Mouse (Mus musculus) forebrain, embryonic 16.5 days (tissue): ENCODE results near the gene Prkar1a. TPM values are rescaled to one million over a fixed set of nuclear protein-coding genes. Genes with fewer than 3 reads are reported as not detected.

Experiments used
- ATAC-seq: fragments of 200-750 bp; cut with Nextera tagmentation; 2 replicates; pipeline ENCODE4 v1.8.0; 2017; ENCODE audit warnings: mild to moderate bottlenecking, moderate library complexity
- H3K27ac ChIP-seq: fragments of 300-500 bp; sonication (generic); 2 replicates; pipeline ENCODE4 v1.5.1; 2014; ENCODE audit warnings: low read length, control low read depth
- H3K27me3 ChIP-seq: fragments of 300-500 bp; sonication (generic); replicated peaks from 2 replicates; pipeline ENCODE4 v1.6.1; 2014; ENCODE audit warnings: low read length; ENCODE audit not compliant: control insufficient read depth, insufficient read depth
- H3K36me3 ChIP-seq: fragments of 300-500 bp; sonication (generic); 2 replicates; pipeline ENCODE4 v1.6.1; 2014; ENCODE audit not compliant: control insufficient read depth, insufficient read depth
- H3K4me1 ChIP-seq: fragments of 300-500 bp; sonication (generic); replicated peaks from 2 replicates; pipeline ENCODE4 v1.6.1; 2014; ENCODE audit warnings: low read length; ENCODE audit not compliant: control insufficient read depth, insufficient read depth
- H3K4me2 ChIP-seq: fragments of 300-500 bp; sonication (generic); 2 replicates; pipeline ENCODE4 v1.6.1; 2014; ENCODE audit warnings: mild to moderate bottlenecking, low read length, control low read depth
- H3K4me3 ChIP-seq: fragments of 300-500 bp; sonication (generic); replicated peaks from 2 replicates; pipeline ENCODE4 v1.5.1; 2014; ENCODE audit warnings: mild to moderate bottlenecking, low read length, control low read depth
- H3K9ac ChIP-seq: fragments of 300-500 bp; sonication (generic); replicated peaks from 2 replicates; pipeline ENCODE4 v1.6.1; 2014; ENCODE audit warnings: low read depth, low read length, control low read depth
- H3K9me3 ChIP-seq: fragments of 300-500 bp; sonication (generic); 2 replicates; pipeline ENCODE4 v1.6.1; 2016; ENCODE audit warnings: low read length; ENCODE audit not compliant: control insufficient read depth
- WGBS: fragments of 180-500 bp; shearing (Covaris S2); extraction: QIAGEN DNeasy Blood & Tissue Kit; methylation state at CpG from one replicate; pipeline ENCODE4 v1.1.7; 2014; 5-methylcytosine and 5-hydroxymethylcytosine counted together
- polyA plus RNA-seq: library from polyadenylated mRNA; unstranded; fragments of >200 nt; fragmentation: Nextera tagmentation; extraction: Ambion mirVana; gene quantifications from 2 replicates; pipeline ENCODE4 v1.2.1, GENCODE M21; 2015

Prkar1a gene
- polyA plus RNA-seq, 1 experiment from 2014 or later, result 521 TPM

GRCm38 (mm10) chr11:109669149-109669708 lies 20.0 kb downstream of the Prkar1a start:
- peaks cover 24% of the 10 kb centered on the region for H3K36me3 ChIP-seq
- no peak overlapping the region for H3K4me2 ChIP-seq
- no peaks in the 10 kb centered on the region for H3K27me3 ChIP-seq
- no peak overlapping the region for H3K4me3 ChIP-seq
- H3K9ac ChIP-seq, result no peak overlapping the region
- H3K9me3 ChIP-seq, result no peaks in the 10 kb centered on the region
- 85% methylated on average over 8 of the region's 8 CpGs for WGBS
- no peak overlapping the region for H3K27ac ChIP-seq
- H3K4me1 ChIP-seq, result 0 out of 2 replicates have a peak, but pooled peaks cover 3% of the 10 kb centered on the region
- ATAC-seq, result no peak

DNA sequence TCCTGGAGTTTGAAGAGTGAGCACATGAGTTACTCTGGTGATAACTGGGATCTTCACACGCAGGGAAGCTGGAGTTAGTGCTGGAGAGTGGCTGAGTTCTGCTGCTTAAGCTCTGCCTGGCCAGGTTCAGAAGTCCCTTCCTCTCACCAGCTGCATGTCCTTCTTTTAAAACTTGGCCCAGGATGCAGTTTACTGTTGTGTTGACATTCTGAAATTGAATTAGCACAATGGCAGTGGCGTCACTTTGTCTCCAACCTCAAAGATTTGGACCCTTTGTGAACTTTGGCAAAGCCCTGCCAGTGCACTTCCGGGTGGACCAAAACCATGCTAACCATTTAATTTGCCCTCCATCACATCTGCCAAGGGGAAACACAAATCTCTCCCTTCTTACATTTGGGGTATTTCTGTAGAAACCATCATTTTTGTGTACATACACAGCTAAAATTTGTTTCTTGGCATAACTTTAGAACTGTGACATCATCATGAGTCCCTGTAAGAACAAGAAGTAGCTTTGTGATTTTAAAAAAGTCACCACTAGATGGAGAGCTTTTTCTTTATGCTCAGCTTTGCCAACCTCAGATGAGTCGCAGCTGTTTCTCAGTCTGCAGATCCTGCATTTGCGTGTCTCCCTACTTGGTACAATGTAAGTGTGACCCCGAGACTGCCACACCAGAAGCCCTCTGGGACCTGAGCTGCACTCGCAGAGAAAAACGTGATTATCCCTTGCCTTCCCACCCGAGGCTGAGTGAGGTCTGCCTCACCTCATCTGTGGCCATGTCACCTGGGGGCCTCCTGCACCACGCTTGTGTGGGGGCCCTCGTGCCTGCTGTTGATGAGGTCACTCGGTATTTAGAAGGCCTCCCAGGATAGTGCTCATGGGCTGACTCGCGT lies 21.1 kb downstream of the Prkar1a start:
- H3K27me3 ChIP-seq, result no peaks in the 10 kb centered on the region
- 0 out of 2 replicates have a peak overlapping the region, but pooled peaks have one; percentile 39 for H3K27ac ChIP-seq
- WGBS, result 57% methylated on average over 14 of the region's 14 CpGs
- ATAC-seq, result peak; percentile 74
- H3K36me3 ChIP-seq, result peaks cover 20% of the 10 kb centered on the region
- H3K4me1 ChIP-seq, result 0 out of 2 replicates have a peak, but pooled peaks cover 3% of the 10 kb centered on the region
- H3K9ac ChIP-seq, result no peak overlapping the region
- H3K4me3 ChIP-seq, result no peak overlapping the region
- H3K4me2 ChIP-seq, result no peak overlapping the region
- H3K9me3 ChIP-seq, result no peaks in the 10 kb centered on the region

GRCm38 (mm10) chr11:109671136-109672020 lies 22.2 kb downstream of the Prkar1a start:
- Histone ChIP-seq H3K4me1 (0 out of 2 replicates have a peak, but pooled peaks cover 3% of the 10 kb centered on the region), H3K27me3 (no peaks in the 10 kb centered on the region), H3K4me2 (no peak overlapping the region), H3K4me3 (no peak overlapping the region), H3K27ac (no peak overlapping the region), H3K9me3 (no peaks in the 10 kb centered on the region), H3K36me3 (peaks cover 19% of the 10 kb centered on the region), H3K9ac (no peak overlapping the region)
- ATAC-seq, result no peak
- WGBS, result 86% methylated on average over 6 of the region's 6 CpGs

GRCm38 (mm10) chr11:109672021-109672324 lies 22.8 kb downstream of the Prkar1a start:
- Histone ChIP-seq H3K4me2 (no peak overlapping the region), H3K36me3 (peaks cover 18% of the 10 kb centered on the region), H3K27me3 (no peaks in the 10 kb centered on the region), H3K9me3 (no peaks in the 10 kb centered on the region), H3K4me3 (no peak overlapping the region), H3K4me1 (0 out of 2 replicates have a peak, but pooled peaks cover 3% of the 10 kb centered on the region), H3K9ac (no peak overlapping the region), H3K27ac (no peak overlapping the region)
- no peak for ATAC-seq
- WGBS, result 89% methylated on average over 5 of the region's 5 CpGs

- WGBS, result 90% methylated on average over 8 of the region's 8 CpGs
- Histone ChIP-seq H3K4me1 (0 out of 2 replicates have a peak, but pooled peaks cover 3% of the 10 kb centered on the region), H3K27me3 (no peaks in the 10 kb centered on the region), H3K9me3 (no peaks in the 10 kb centered on the region), H3K4me2 (no peak overlapping the region), H3K9ac (no peak overlapping the region), H3K36me3 (peaks cover 14% of the 10 kb centered on the region), H3K4me3 (no peak overlapping the region), H3K27ac (no peak overlapping the region)
- no peak for ATAC-seq
These were observed 23.2 kb downstream of the Prkar1a start for GRCm38 (mm10) chr11:109672396-109672795.

DNA sequence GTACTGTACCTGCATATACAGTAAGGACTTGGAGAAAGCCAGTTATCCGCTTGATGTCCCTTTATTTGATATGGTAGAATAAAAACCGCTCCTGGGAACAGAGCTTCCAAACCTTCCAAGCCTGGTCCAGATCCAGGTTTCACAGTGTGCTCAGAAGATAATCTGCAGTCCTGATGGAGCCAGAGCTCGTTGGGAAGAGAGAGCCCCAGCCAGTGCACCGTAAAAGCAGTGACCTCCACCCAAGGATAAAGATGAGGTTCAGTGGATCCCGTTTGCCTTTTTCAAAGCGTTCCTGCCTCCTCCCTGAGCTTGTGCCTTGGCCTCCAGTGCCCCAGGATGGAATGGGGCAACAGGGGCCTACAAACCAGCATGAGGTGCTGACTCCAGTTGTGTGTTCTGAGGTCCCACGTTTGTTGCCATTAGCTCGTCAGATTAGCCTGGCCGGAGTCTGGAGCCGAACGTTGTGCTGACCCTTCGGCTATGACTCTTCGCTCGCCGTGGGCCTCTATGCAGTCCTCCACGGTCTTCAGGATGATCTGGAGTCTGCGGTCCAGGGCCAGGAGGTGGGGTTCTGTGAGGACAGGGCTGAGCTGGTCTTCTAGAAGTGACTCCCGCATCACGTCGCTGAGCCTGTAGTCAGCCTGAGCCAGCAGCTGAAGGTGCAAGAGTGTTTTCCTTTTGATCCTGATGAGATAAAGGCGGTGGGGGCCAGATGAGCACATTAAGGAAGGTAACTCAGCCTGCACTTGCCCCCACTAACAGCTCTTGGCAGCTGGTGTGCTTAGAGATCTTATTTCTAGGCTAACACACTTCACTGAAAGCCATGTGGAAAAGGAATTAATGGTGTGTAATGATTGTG lies 23.9 kb downstream of the Prkar1a start:
- 0 out of 2 replicates have a peak, but pooled peaks cover 3% of the 10 kb centered on the region for H3K4me1 ChIP-seq
- no peak for ATAC-seq
- WGBS, result 76% methylated on average over 21 of the region's 21 CpGs

DNA sequence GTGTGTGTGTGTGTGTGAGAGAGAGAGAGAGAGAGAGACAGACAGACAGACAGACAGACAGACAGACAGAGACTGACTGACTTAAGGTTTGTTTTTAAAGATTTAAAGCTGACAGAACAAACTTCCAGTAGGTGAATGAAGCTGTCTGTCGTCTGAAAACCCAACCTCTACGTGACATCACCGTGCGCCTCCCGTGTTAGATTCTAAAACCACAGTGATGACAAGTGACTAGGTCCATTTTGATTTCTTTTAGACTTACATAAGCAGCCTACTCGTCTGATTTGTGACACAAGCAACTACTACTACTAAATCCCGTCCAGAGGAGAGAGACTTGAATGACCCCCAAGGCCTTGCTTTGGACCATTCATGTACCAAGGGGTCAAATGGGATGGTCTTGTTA lies 24.5 kb downstream of the Prkar1a start:
- Histone ChIP-seq H3K4me3 (no peak overlapping the region), H3K4me1 (0 out of 2 replicates have a peak, but pooled peaks cover 3% of the 10 kb centered on the region), H3K36me3 (peaks cover 4% of the 10 kb centered on the region), H3K27ac (no peak overlapping the region), H3K4me2 (no peak overlapping the region), H3K9me3 (no peaks in the 10 kb centered on the region), H3K9ac (no peak overlapping the region), H3K27me3 (no peaks in the 10 kb centered on the region)
- WGBS, result 89% methylated on average over 7 of the region's 7 CpGs
- no peak for ATAC-seq

More for the DNA sequence above, 23.9 kb downstream of the Prkar1a start:
- Histone ChIP-seq H3K9me3 (no peaks in the 10 kb centered on the region), H3K36me3 (peaks cover 7% of the 10 kb centered on the region), H3K4me2 (no peak overlapping the region), H3K27me3 (no peaks in the 10 kb centered on the region), H3K9ac (no peak overlapping the region), H3K27ac (no peak overlapping the region), H3K4me3 (no peak overlapping the region)

DNA sequence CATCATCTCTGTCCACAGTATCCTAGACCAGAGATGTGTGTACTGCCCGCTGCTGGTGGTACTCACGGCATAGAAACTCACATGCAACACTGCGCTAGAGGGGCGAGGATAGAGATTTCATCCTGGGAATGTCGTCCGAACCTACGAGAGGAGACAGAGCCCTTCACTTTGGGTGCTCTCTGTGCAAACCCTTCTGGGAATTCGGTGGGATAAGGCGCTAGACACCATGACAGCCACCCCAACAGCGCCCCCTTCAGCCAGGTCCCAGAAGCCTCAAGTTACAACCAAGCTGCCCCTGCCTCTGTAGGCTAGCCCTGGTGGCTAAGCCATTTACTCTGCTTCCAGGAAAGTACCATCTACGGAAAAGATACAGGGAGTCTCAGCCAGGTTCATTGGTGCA lies 25.3 kb downstream of the Prkar1a start:
- no peak overlapping the region for H3K4me3 ChIP-seq
- H3K36me3 ChIP-seq, result peaks cover 4% of the 10 kb centered on the region
- H3K9me3 ChIP-seq, result no peaks in the 10 kb centered on the region
- no peak overlapping the region for H3K27ac ChIP-seq
- H3K4me1 ChIP-seq, result 0 out of 2 replicates have a peak, but pooled peaks cover 3% of the 10 kb centered on the region
- no peak overlapping the region for H3K4me2 ChIP-seq
- no peaks in the 10 kb centered on the region for H3K27me3 ChIP-seq
- no peak for ATAC-seq
- no peak overlapping the region for H3K9ac ChIP-seq
- 79% methylated on average over 11 of the region's 11 CpGs for WGBS
